Mouse (Mus musculus): ENCODE measurements at regions not wholly inside any gene's neighbourhood (a gene's known extent, or its start where the extent isn't known, plus 50 kb on each side); places are given as distances from the start of the nearest gene placed in this dataset.

DNA sequence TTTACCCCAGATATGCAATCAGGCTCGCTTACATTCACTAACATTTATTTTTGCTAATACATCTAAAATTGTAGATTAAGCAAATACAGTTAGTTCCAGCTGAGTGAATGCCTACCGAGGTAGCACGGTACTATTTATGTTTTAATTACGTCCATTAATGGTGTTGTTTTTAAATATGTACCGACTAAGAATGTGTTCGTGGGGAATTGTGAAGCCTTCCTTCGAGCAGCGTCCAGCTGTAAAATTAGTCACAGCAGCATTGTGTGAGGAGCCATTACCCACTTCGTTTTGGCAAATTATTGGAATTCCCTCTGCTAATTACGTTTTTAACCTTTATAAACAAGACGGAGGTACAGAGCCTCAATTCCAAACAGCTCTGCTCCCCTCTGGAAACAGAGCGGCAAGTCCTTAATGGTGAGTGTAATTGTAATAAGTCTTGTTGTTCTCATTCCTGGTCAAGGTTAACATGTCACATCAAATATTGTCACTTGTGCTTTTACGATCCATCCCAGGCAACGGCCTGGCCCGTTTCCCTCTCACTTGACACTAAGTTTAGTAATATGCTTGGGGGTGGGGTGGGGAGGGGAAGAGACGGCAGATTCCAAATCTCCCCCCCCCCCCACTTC lies 128.0 kb downstream of the Zfp326 start:
- Histone ChIP-seq H3K4me1 (ENCODE audit: control insufficient read depth, insufficient read depth, insufficient read length) (no peaks in the 10 kb centered on the region), H3K4me3 (ENCODE audit: extremely low read depth, insufficient read depth, insufficient read length) (no peak overlapping the region), H3K27ac (ENCODE audit: insufficient read depth, low read length) (no peak overlapping the region), H3K27me3 (ENCODE audit: control insufficient read depth, insufficient read depth, low read length) (no peaks in the 10 kb centered on the region; the same call in 1 of the 2 replicates), H3K36me3 (ENCODE audit: control insufficient read depth, insufficient read depth, low read length) (no peaks in the 10 kb centered on the region)
- TF ChIP-seq CTCF (IDR thresholded peaks at IDR 0.05; ENCODE audit: extremely low read depth, insufficient read depth, insufficient read length, insufficient replicate concordance) (no peak), POLR2A (IDR thresholded peaks at IDR 0.05; ENCODE audit: low read depth, low read length) (no peak)
- 72% methylated on average over 16 of the region's 16 CpGs for WGBS
- DNase-seq (ENCODE audit: low read depth in 1 of 2, low spot score in 2 of 2), result no peak

DNA sequence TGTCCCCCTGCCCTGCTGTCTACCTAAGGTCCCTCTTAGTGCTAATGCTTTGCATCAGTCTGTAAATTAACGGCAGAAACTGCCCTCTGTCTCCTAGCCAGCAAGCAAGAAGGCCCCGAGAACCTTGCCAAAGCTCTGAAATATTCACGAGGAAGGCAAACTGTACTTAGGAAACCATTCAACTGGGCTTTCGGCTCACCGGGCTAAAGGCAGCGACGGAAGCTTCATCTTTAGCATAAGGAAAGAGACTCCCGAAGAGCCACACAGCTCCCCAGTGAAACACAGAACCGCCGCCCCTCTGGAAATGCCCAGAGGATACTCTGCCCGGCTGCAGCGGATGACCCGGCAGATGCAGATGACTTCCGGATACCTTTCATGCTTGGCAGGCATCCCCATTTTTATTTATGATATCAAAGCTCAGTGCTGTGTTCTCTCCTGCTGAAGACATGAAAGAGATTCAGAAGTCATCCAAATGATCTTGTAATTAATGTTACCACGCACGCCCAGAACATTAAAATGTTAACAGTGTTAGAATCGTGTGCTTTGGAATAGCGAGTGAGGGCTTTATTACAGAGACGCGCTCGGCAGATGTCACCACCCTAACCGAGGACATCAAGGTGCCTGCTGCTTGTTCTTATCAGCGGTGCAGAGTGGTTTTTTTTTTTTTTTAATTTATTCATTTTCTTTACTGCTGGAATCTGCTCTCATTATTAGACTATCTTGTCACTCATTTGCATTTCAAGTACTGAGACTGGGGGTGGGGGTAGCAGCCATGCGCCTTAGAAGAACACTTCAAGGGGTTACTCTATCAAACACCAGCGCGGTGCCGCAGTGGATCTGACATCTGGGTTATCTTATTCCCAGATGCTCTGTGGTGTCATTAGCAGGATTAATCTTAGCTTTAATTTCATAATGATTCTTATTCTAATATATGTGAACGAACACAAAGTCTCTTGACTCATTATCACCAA lies 127.2 kb downstream of the Zfp326 start:
- H3K36me3 ChIP-seq (ENCODE audit: control insufficient read depth, insufficient read depth, low read length), result no peaks in the 10 kb centered on the region
- DNase-seq (ENCODE audit: low read depth in 1 of 2, low spot score in 2 of 2), result no peak
- no peak for TF ChIP-seq CTCF (IDR thresholded peaks at IDR 0.05; ENCODE audit: extremely low read depth, insufficient read depth, insufficient read length, insufficient replicate concordance)
- TF ChIP-seq POLR2A (IDR thresholded peaks at IDR 0.05; ENCODE audit: low read depth, low read length), result no peak
- H3K4me3 ChIP-seq (ENCODE audit: extremely low read depth, insufficient read depth, insufficient read length), result no peak overlapping the region
- WGBS, result 75% methylated on average over 28 of the region's 28 CpGs
- no peaks in the 10 kb centered on the region; the same call in 1 of the 2 replicates for H3K27me3 ChIP-seq (ENCODE audit: control insufficient read depth, insufficient read depth, low read length)
- no peak overlapping the region for H3K27ac ChIP-seq (ENCODE audit: insufficient read depth, low read length)
- no peaks in the 10 kb centered on the region for H3K4me1 ChIP-seq (ENCODE audit: control insufficient read depth, insufficient read depth, insufficient read length)

DNA sequence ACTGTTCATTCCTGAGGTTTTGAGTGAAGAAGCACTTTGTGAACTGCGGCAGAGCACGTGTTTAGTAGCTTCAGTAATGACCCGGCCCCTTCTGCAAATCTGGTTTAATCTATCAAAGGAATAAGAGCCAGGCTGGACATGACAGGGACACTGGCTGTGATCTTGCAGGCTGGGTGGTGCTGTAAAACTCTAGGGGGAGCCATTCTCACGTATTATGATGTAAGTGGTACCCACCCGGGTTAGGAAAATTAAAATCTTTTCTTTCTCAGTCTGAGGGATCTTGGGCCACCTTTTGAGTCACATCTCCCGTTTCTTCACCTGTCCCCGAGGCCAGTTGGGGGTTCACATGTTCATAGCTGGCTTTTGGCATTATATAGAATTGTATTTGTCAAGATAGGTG lies 126.0 kb downstream of the Zfp326 start:
- WGBS, result 40% methylated on average over 7 of the region's 7 CpGs
- H3K36me3 ChIP-seq (ENCODE audit: control insufficient read depth, insufficient read depth, low read length), result no peaks in the 10 kb centered on the region
- H3K4me3 ChIP-seq (ENCODE audit: extremely low read depth, insufficient read depth, insufficient read length), result no peak overlapping the region
- no peak for DNase-seq (ENCODE audit: low read depth in 1 of 2, low spot score in 2 of 2)
- no peaks in the 10 kb centered on the region for H3K4me1 ChIP-seq (ENCODE audit: control insufficient read depth, insufficient read depth, insufficient read length)
- no peak for TF ChIP-seq CTCF (IDR thresholded peaks at IDR 0.05; ENCODE audit: extremely low read depth, insufficient read depth, insufficient read length, insufficient replicate concordance)
- no peak for TF ChIP-seq POLR2A (IDR thresholded peaks at IDR 0.05; ENCODE audit: low read depth, low read length)
- H3K27ac ChIP-seq (ENCODE audit: insufficient read depth, low read length), result no peak overlapping the region
- H3K27me3 ChIP-seq (ENCODE audit: control insufficient read depth, insufficient read depth, low read length), result no peaks in the 10 kb centered on the region; the same call in 1 of the 2 replicates

- Histone ChIP-seq H3K27ac (ENCODE audit: insufficient read depth, low read length) (no peak overlapping the region), H3K27me3 (ENCODE audit: control insufficient read depth, insufficient read depth, low read length) (no peaks in the 10 kb centered on the region), H3K4me3 (ENCODE audit: extremely low read depth, insufficient read depth, insufficient read length) (no peak overlapping the region), H3K36me3 (ENCODE audit: control insufficient read depth, insufficient read depth, low read length) (no peaks in the 10 kb centered on the region), H3K4me1 (ENCODE audit: control insufficient read depth, insufficient read depth, insufficient read length) (no peaks in the 10 kb centered on the region)
- DNase-seq (ENCODE audit: low read depth in 1 of 2, low spot score in 2 of 2), result no peak
- WGBS, result 88% methylated on average over 1 of the region's 1 CpGs
- no peak for TF ChIP-seq POLR2A (IDR thresholded peaks at IDR 0.05; ENCODE audit: low read depth, low read length)
- no peak for TF ChIP-seq CTCF (IDR thresholded peaks at IDR 0.05; ENCODE audit: extremely low read depth, insufficient read depth, insufficient read length, insufficient replicate concordance)
These were observed 117.9 kb downstream of the Zfp326 start for GRCm38 (mm10) chr5:105994218-105994617.

- no peak for DNase-seq (ENCODE audit: low read depth in 1 of 2, low spot score in 2 of 2)
- H3K27me3 ChIP-seq (ENCODE audit: control insufficient read depth, insufficient read depth, low read length), result no peaks in the 10 kb centered on the region
- H3K4me3 ChIP-seq (ENCODE audit: extremely low read depth, insufficient read depth, insufficient read length), result no peak overlapping the region
- no peak overlapping the region for H3K27ac ChIP-seq (ENCODE audit: insufficient read depth, low read length)
- no peaks in the 10 kb centered on the region for H3K36me3 ChIP-seq (ENCODE audit: control insufficient read depth, insufficient read depth, low read length)
- WGBS, result 72% methylated on average over 15 of the region's 15 CpGs
- no peaks in the 10 kb centered on the region for H3K4me1 ChIP-seq (ENCODE audit: control insufficient read depth, insufficient read depth, insufficient read length)
- TF ChIP-seq POLR2A (IDR thresholded peaks at IDR 0.05; ENCODE audit: low read depth, low read length), result no peak
- TF ChIP-seq CTCF (IDR thresholded peaks at IDR 0.05; ENCODE audit: extremely low read depth, insufficient read depth, insufficient read length, insufficient replicate concordance), result no peak
These were observed 116.8 kb downstream of the Zfp326 start for GRCm38 (mm10) chr5:105993066-105993760.

- no peaks in the 10 kb centered on the region for H3K27me3 ChIP-seq (ENCODE audit: control insufficient read depth, insufficient read depth, low read length)
- no peak for DNase-seq (ENCODE audit: low read depth in 1 of 2, low spot score in 2 of 2)
- H3K27ac ChIP-seq (ENCODE audit: insufficient read depth, low read length), result no peak overlapping the region
- no peaks in the 10 kb centered on the region for H3K4me1 ChIP-seq (ENCODE audit: control insufficient read depth, insufficient read depth, insufficient read length)
- no peak overlapping the region for H3K4me3 ChIP-seq (ENCODE audit: extremely low read depth, insufficient read depth, insufficient read length)
- H3K36me3 ChIP-seq (ENCODE audit: control insufficient read depth, insufficient read depth, low read length), result no peaks in the 10 kb centered on the region
- no peak for TF ChIP-seq POLR2A (IDR thresholded peaks at IDR 0.05; ENCODE audit: low read depth, low read length)
- no peak for TF ChIP-seq CTCF (IDR thresholded peaks at IDR 0.05; ENCODE audit: extremely low read depth, insufficient read depth, insufficient read length, insufficient replicate concordance)
- WGBS, result 88% methylated on average over 12 of the region's 12 CpGs
These were observed 114.4 kb downstream of the Zfp326 start for GRCm38 (mm10) chr5:105990777-105991176.

Measured in spleen, adult 2 months (tissue).